Mouse (Mus musculus) common myeloid progenitor, adult 5-6 weeks (primary cell): ENCODE measurements at regions not wholly inside any gene's neighbourhood (a gene's known extent, or its start where the extent isn't known, plus 50 kb on each side); places are given as distances from the start of the nearest gene placed in this dataset.

Source experiments
- ATAC-seq: replicated peaks from 2 replicates; pipeline ENCODE4 v1.8.0; 2016; ENCODE audit warnings: low read depth, mild to moderate bottlenecking, moderate TSS enrichment, inconsistent platforms; ENCODE audit not compliant: poor library complexity, severe bottlenecking

- ATAC-seq = no peak
Observed at GRCm38 (mm10) chr6:49893113-49893512, 70.6 kb downstream of the Npy start.

GRCm38 (mm10) chr6:49899146-49899545 is 76.6 kb downstream of the Npy start:
- ATAC-seq = no peak

- no peak for ATAC-seq
Observed at GRCm38 (mm10) chr6:49901512-49901911, 79.0 kb downstream of the Npy start.

- no peak for ATAC-seq
Observed at GRCm38 (mm10) chr6:49904001-49904400, 81.5 kb downstream of the Npy start.

- no peak for ATAC-seq
Observed at GRCm38 (mm10) chr6:49906456-49906855, 83.9 kb downstream of the Npy start.

GRCm38 (mm10) chr6:49919089-49919812 is 96.7 kb downstream of the Npy start:
- ATAC-seq = peak; percentile 60

GRCm38 (mm10) chr6:49919813-49920170 is 97.3 kb downstream of the Npy start:
- no peak for ATAC-seq

GRCm38 (mm10) chr6:49924296-49924695 is 101.8 kb downstream of the Npy start:
- no peak for ATAC-seq

GRCm38 (mm10) chr6:49928075-49928474 is 105.6 kb downstream of the Npy start:
- no peak for ATAC-seq

GRCm38 (mm10) chr6:49930104-49930503 is 107.6 kb downstream of the Npy start:
- ATAC-seq = peak; percentile 95

- no peak for ATAC-seq
Observed at GRCm38 (mm10) chr6:49943087-49943486, 120.6 kb downstream of the Npy start.

GRCm38 (mm10) chr6:49958891-49959290 is 136.4 kb downstream of the Npy start:
- no peak for ATAC-seq

- ATAC-seq = no peak
Observed at GRCm38 (mm10) chr6:49961166-49961565, 138.7 kb downstream of the Npy start.

GRCm38 (mm10) chr6:49965944-49966545 is 143.5 kb downstream of the Npy start:
- ATAC-seq = no peak

GRCm38 (mm10) chr6:49966555-49966954 is 143.5 kb upstream of the Mpp6 start:
- ATAC-seq = peak; percentile 47; the same call in 1 of the 2 replicates

- peak; percentile 47; the same call in 1 of the 2 replicates for ATAC-seq
Observed at GRCm38 (mm10) chr6:49973258-49973865, 136.7 kb upstream of the Mpp6 start.

- no peak for ATAC-seq
Observed at GRCm38 (mm10) chr6:49977783-49978182, 132.3 kb upstream of the Mpp6 start.

GRCm38 (mm10) chr6:49983740-49984139 is 126.3 kb upstream of the Mpp6 start:
- no peak for ATAC-seq

GRCm38 (mm10) chr6:49985127-49985526 is 124.9 kb upstream of the Mpp6 start:
- ATAC-seq = no peak

- no peak for ATAC-seq
Observed at GRCm38 (mm10) chr6:49987141-49987540, 122.9 kb upstream of the Mpp6 start.

GRCm38 (mm10) chr6:49987541-49988210 is 122.4 kb upstream of the Mpp6 start:
- no peak for ATAC-seq
